Mouse (Mus musculus): Measurements from ENCODE around the gene Arl16.

DNA sequence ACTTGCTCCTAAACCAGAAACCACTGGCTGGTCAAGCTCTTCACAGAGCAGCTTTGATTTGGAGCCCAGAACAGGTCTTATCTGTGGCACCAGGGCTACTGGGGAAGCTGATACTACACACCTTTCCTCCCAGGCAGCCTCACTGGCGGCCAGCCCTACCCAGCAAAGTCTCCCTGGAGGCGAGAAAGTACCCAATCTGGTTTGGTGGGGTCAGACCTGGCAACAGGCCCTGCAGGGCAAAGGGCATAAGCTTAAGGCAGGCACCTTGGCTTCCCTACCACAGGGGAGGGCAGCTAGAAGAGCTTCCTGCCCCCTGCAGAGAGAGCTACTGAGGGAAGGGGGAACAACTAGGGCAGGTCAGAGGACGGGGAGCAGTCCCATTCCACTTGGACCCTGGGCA, 33.0 kb upstream of the Arl16 start:
- TF ChIP-seq CTCF (IDR thresholded peaks at IDR 0.05; ENCODE audit: control insufficient read depth, insufficient read depth, insufficient read length) = no peak
- TF ChIP-seq MYOD1 (IDR thresholded peaks at IDR 0.05; ENCODE audit: control insufficient read depth, insufficient read length, low read depth) = no peak
- no peak for TF ChIP-seq USF1 (IDR thresholded peaks at IDR 0.05; ENCODE audit: low read depth)

All from C2C12 (cell line).